Mouse (Mus musculus): Measurements from ENCODE around the gene Pqlc2. TPM values are rescaled to one million over a fixed set of nuclear protein-coding genes. Genes with fewer than 3 reads are reported as not detected.

Gene Pqlc2
- polyA plus RNA-seq, 1 experiment from 2014 or later: 14.3 TPM

GRCm38 (mm10) chr4:139256146-139256545 lies 54.4 kb downstream of the Pqlc2 start:
- ATAC-seq (ENCODE audit: low FRiP score): no peak

GRCm38 (mm10) chr4:139253206-139253605 lies 57.3 kb downstream of the Pqlc2 start:
- 89% methylated on average over 9 of the region's 9 CpGs for WGBS
- Histone ChIP-seq H3K9me3 (no peaks in the 10 kb centered on the region), H3K4me1 (replicated peaks) (peaks cover 47% of the 10 kb centered on the region), H3K27me3 (no peaks in the 10 kb centered on the region), H3K9ac (no peak overlapping the region), H3K27ac (no peak overlapping the region; the same call in 1 of the 2 replicates), H3K4me2 (no peak overlapping the region), H3K4me3 (no peak overlapping the region), H3K36me3 (peaks cover 15% of the 10 kb centered on the region)
- no peak; the same call in 1 of the 2 replicates for ATAC-seq (ENCODE audit: low FRiP score)

More at GRCm38 (mm10) chr4:139256146-139256545, 54.4 kb downstream of the Pqlc2 start:
- WGBS: 96% methylated on average over 4 of the region's 4 CpGs
- Histone ChIP-seq H3K4me1 (replicated peaks) (peaks cover 25% of the 10 kb centered on the region), H3K36me3 (peaks cover 42% of the 10 kb centered on the region), H3K27me3 (no peaks in the 10 kb centered on the region), H3K9me3 (no peaks in the 10 kb centered on the region), H3K27ac (no peak overlapping the region), H3K9ac (no peak overlapping the region), H3K4me3 (no peak overlapping the region), H3K4me2 (no peak overlapping the region)

- Histone ChIP-seq H3K4me2 (no peak overlapping the region), H3K27me3 (no peaks in the 10 kb centered on the region), H3K27ac (peak overlapping the region; percentile 52; the same call in 1 of the 2 replicates), H3K9me3 (no peaks in the 10 kb centered on the region), H3K4me3 (no peak overlapping the region), H3K4me1 (replicated peaks) (peaks cover 57% of the 10 kb centered on the region), H3K9ac (no peak overlapping the region), H3K36me3 (peaks cover 5% of the 10 kb centered on the region)
- WGBS: 51% methylated on average over 22 of the region's 22 CpGs
- no peak for ATAC-seq (ENCODE audit: low FRiP score)
These were observed 58.3 kb downstream of the Pqlc2 start for GRCm38 (mm10) chr4:139252051-139252760.

- Histone ChIP-seq H3K9ac (no peak overlapping the region), H3K4me2 (no peak overlapping the region), H3K4me1 (replicated peaks) (peaks cover 70% of the 10 kb centered on the region), H3K4me3 (no peak overlapping the region), H3K27me3 (no peaks in the 10 kb centered on the region), H3K9me3 (no peaks in the 10 kb centered on the region), H3K36me3 (no peaks in the 10 kb centered on the region; the same call in 1 of the 2 replicates), H3K27ac (no peak overlapping the region)
- ATAC-seq (ENCODE audit: low FRiP score): no peak
- 75% methylated on average over 8 of the region's 8 CpGs for WGBS
These were observed 59.6 kb downstream of the Pqlc2 start for GRCm38 (mm10) chr4:139250886-139251285.

GRCm38 (mm10) chr4:139250043-139250442 lies 60.5 kb downstream of the Pqlc2 start:
- H3K36me3 ChIP-seq: no peaks in the 10 kb centered on the region; the same call in 1 of the 2 replicates
- no peak overlapping the region for H3K4me3 ChIP-seq
- H3K27me3 ChIP-seq: no peaks in the 10 kb centered on the region
- no peak overlapping the region for H3K4me2 ChIP-seq
- peaks cover 79% of the 10 kb centered on the region for H3K4me1 ChIP-seq (replicated peaks)
- 66% methylated on average over 5 of the region's 5 CpGs for WGBS
- H3K27ac ChIP-seq: no peak overlapping the region
- no peaks in the 10 kb centered on the region for H3K9me3 ChIP-seq
- H3K9ac ChIP-seq: no peak overlapping the region
- ATAC-seq (ENCODE audit: low FRiP score): no peak

GRCm38 (mm10) chr4:139248736-139249135 lies 61.8 kb downstream of the Pqlc2 start:
- H3K27me3 ChIP-seq: no peaks in the 10 kb centered on the region
- H3K4me2 ChIP-seq: no peak overlapping the region
- no peak overlapping the region for H3K27ac ChIP-seq
- H3K36me3 ChIP-seq: no peaks in the 10 kb centered on the region
- ATAC-seq (ENCODE audit: low FRiP score): no peak
- no peak overlapping the region for H3K9ac ChIP-seq
- H3K4me3 ChIP-seq: no peak overlapping the region
- WGBS: 61% methylated on average over 5 of the region's 5 CpGs
- H3K4me1 ChIP-seq (replicated peaks): peaks cover 88% of the 10 kb centered on the region
- no peaks in the 10 kb centered on the region for H3K9me3 ChIP-seq

GRCm38 (mm10) chr4:139247966-139248365 lies 62.5 kb downstream of the Pqlc2 start:
- H3K36me3 ChIP-seq: no peaks in the 10 kb centered on the region
- H3K4me1 ChIP-seq (replicated peaks): peaks cover 80% of the 10 kb centered on the region
- no peak overlapping the region for H3K4me2 ChIP-seq
- H3K27me3 ChIP-seq: no peaks in the 10 kb centered on the region
- no peak overlapping the region for H3K27ac ChIP-seq
- WGBS: 82% methylated on average over 7 of the region's 7 CpGs
- H3K4me3 ChIP-seq: no peak overlapping the region
- H3K9me3 ChIP-seq: no peaks in the 10 kb centered on the region
- H3K9ac ChIP-seq: no peak overlapping the region
- ATAC-seq (ENCODE audit: low FRiP score): no peak

- ATAC-seq (ENCODE audit: low FRiP score): peak; percentile 71; the same call in 1 of the 2 replicates
- Histone ChIP-seq H3K4me3 (no peak overlapping the region), H3K9me3 (no peaks in the 10 kb centered on the region), H3K27ac (peak overlapping the region; percentile 81), H3K27me3 (no peaks in the 10 kb centered on the region), H3K36me3 (peaks cover 4% of the 10 kb centered on the region), H3K9ac (peak overlapping the region; percentile 43; the same call in 1 of the 2 replicates), H3K4me1 (replicated peaks) (peaks cover 75% of the 10 kb centered on the region), H3K4me2 (no peak overlapping the region)
- 42% methylated on average over 7 of the region's 7 CpGs for WGBS
These were observed 64.2 kb downstream of the Pqlc2 start for GRCm38 (mm10) chr4:139246130-139246877.

GRCm38 (mm10) chr4:139245534-139245933 lies 65.0 kb downstream of the Pqlc2 start:
- WGBS: 90% methylated on average over 2 of the region's 2 CpGs
- no peak overlapping the region for H3K9ac ChIP-seq
- peaks cover 69% of the 10 kb centered on the region for H3K4me1 ChIP-seq (replicated peaks)
- H3K4me3 ChIP-seq: no peak overlapping the region
- H3K27ac ChIP-seq: peak overlapping the region; percentile 81; the same call in 1 of the 2 replicates
- peaks cover 12% of the 10 kb centered on the region for H3K36me3 ChIP-seq
- no peak overlapping the region for H3K4me2 ChIP-seq
- H3K9me3 ChIP-seq: no peaks in the 10 kb centered on the region
- no peaks in the 10 kb centered on the region for H3K27me3 ChIP-seq
- no peak for ATAC-seq (ENCODE audit: low FRiP score)

- H3K9ac ChIP-seq: no peak overlapping the region
- H3K27ac ChIP-seq: no peak overlapping the region
These were observed 65.7 kb downstream of the Pqlc2 start for GRCm38 (mm10) chr4:139244766-139245165.

GRCm38 (mm10) chr4:139244176-139244575 lies 66.3 kb downstream of the Pqlc2 start:
- Histone ChIP-seq H3K27me3 (no peaks in the 10 kb centered on the region), H3K36me3 (peaks cover 24% of the 10 kb centered on the region), H3K9me3 (no peaks in the 10 kb centered on the region), H3K4me2 (no peak overlapping the region), H3K9ac (no peak overlapping the region), H3K4me1 (replicated peaks) (peaks cover 71% of the 10 kb centered on the region), H3K27ac (peak overlapping the region; percentile 8; the same call in 1 of the 2 replicates), H3K4me3 (no peak overlapping the region)
- WGBS: 74% methylated on average over 3 of the region's 3 CpGs
- no peak for ATAC-seq (ENCODE audit: low FRiP score)

More at GRCm38 (mm10) chr4:139244766-139245165, 65.7 kb downstream of the Pqlc2 start:
- H3K9me3 ChIP-seq: no peaks in the 10 kb centered on the region
- peaks cover 73% of the 10 kb centered on the region for H3K4me1 ChIP-seq (replicated peaks)
- no peak overlapping the region for H3K4me3 ChIP-seq
- WGBS: 88% methylated on average over 6 of the region's 6 CpGs
- no peaks in the 10 kb centered on the region for H3K27me3 ChIP-seq
- H3K4me2 ChIP-seq: no peak overlapping the region
- no peak for ATAC-seq (ENCODE audit: low FRiP score)
- H3K36me3 ChIP-seq: peaks cover 20% of the 10 kb centered on the region
